Mouse (Mus musculus) forebrain, embryonic 16.5 days (tissue): ENCODE data around the gene Gm17581. TPM values are rescaled to one million over a fixed set of nuclear protein-coding genes. Genes with fewer than 3 reads are reported as not detected.

Experiments
- ATAC-seq: fragments of 200-750 bp; cut with Nextera tagmentation; 2 replicates; pipeline ENCODE4 v1.8.0; 2017; ENCODE audit warnings: mild to moderate bottlenecking, moderate library complexity
- H3K27ac ChIP-seq: fragments of 300-500 bp; sonication (generic); 2 replicates; pipeline ENCODE4 v1.5.1; 2014; ENCODE audit warnings: low read length, control low read depth
- H3K27me3 ChIP-seq: fragments of 300-500 bp; sonication (generic); replicated peaks from 2 replicates; pipeline ENCODE4 v1.6.1; 2014; ENCODE audit warnings: low read length; ENCODE audit not compliant: control insufficient read depth, insufficient read depth
- H3K36me3 ChIP-seq: fragments of 300-500 bp; sonication (generic); 2 replicates; pipeline ENCODE4 v1.6.1; 2014; ENCODE audit not compliant: control insufficient read depth, insufficient read depth
- H3K4me1 ChIP-seq: fragments of 300-500 bp; sonication (generic); replicated peaks from 2 replicates; pipeline ENCODE4 v1.6.1; 2014; ENCODE audit warnings: low read length; ENCODE audit not compliant: control insufficient read depth, insufficient read depth
- H3K4me2 ChIP-seq: fragments of 300-500 bp; sonication (generic); 2 replicates; pipeline ENCODE4 v1.6.1; 2014; ENCODE audit warnings: mild to moderate bottlenecking, low read length, control low read depth
- H3K4me3 ChIP-seq: fragments of 300-500 bp; sonication (generic); replicated peaks from 2 replicates; pipeline ENCODE4 v1.5.1; 2014; ENCODE audit warnings: mild to moderate bottlenecking, low read length, control low read depth
- H3K9ac ChIP-seq: fragments of 300-500 bp; sonication (generic); replicated peaks from 2 replicates; pipeline ENCODE4 v1.6.1; 2014; ENCODE audit warnings: low read depth, low read length, control low read depth
- H3K9me3 ChIP-seq: fragments of 300-500 bp; sonication (generic); 2 replicates; pipeline ENCODE4 v1.6.1; 2016; ENCODE audit warnings: low read length; ENCODE audit not compliant: control insufficient read depth
- WGBS: fragments of 180-500 bp; shearing (Covaris S2); extraction: QIAGEN DNeasy Blood & Tissue Kit; methylation state at CpG from one replicate; pipeline ENCODE4 v1.1.7; 2014; 5-methylcytosine and 5-hydroxymethylcytosine counted together
- polyA plus RNA-seq: library from polyadenylated mRNA; unstranded; fragments of >200 nt; fragmentation: Nextera tagmentation; extraction: Ambion mirVana; gene quantifications from 2 replicates; pipeline ENCODE4 v1.2.1, GENCODE M21; 2015

Gene Gm17581
- polyA plus RNA-seq, 1 experiment from 2014 or later, result not detected

GRCm38 (mm10) chr2:155743351-155743750 lies 7.7 kb upstream of the Gm17581 start:
- Histone ChIP-seq H3K4me1 (peaks cover 4% of the 10 kb centered on the region; the same call in 1 of the 2 replicates), H3K9me3 (no peaks in the 10 kb centered on the region), H3K27ac (no peak overlapping the region), H3K27me3 (no peaks in the 10 kb centered on the region), H3K9ac (no peak overlapping the region), H3K4me3 (no peak overlapping the region), H3K36me3 (no peaks in the 10 kb centered on the region), H3K4me2 (no peak overlapping the region)
- no peak for ATAC-seq
- WGBS, result 91% methylated on average over 9 of the region's 9 CpGs

- Histone ChIP-seq H3K4me1 (peaks cover 4% of the 10 kb centered on the region; the same call in 1 of the 2 replicates), H3K27me3 (no peaks in the 10 kb centered on the region), H3K27ac (no peak overlapping the region), H3K4me3 (no peak overlapping the region), H3K9me3 (no peaks in the 10 kb centered on the region), H3K4me2 (no peak overlapping the region), H3K9ac (no peak overlapping the region), H3K36me3 (no peaks in the 10 kb centered on the region)
- 67% methylated on average over 12 of the region's 12 CpGs for WGBS
- no peak for ATAC-seq
These were observed 7.3 kb upstream of the Gm17581 start for GRCm38 (mm10) chr2:155742931-155743337.

GRCm38 (mm10) chr2:155742211-155742610 lies 6.5 kb upstream of the Gm17581 start:
- Histone ChIP-seq H3K9me3 (no peaks in the 10 kb centered on the region), H3K27me3 (no peaks in the 10 kb centered on the region), H3K4me2 (no peak overlapping the region), H3K4me3 (no peak overlapping the region), H3K4me1 (peaks cover 4% of the 10 kb centered on the region; the same call in 1 of the 2 replicates), H3K9ac (no peak overlapping the region), H3K27ac (no peak overlapping the region), H3K36me3 (no peaks in the 10 kb centered on the region)
- 87% methylated on average over 11 of the region's 11 CpGs for WGBS
- ATAC-seq, result no peak

- H3K4me2 ChIP-seq, result no peak overlapping the region
- no peaks in the 10 kb centered on the region for H3K9me3 ChIP-seq
- no peak overlapping the region for H3K9ac ChIP-seq
- peaks cover 2% of the 10 kb centered on the region; the same call in 1 of the 2 replicates for H3K27me3 ChIP-seq
- no peak for ATAC-seq
- WGBS, result 75% methylated on average over 9 of the region's 9 CpGs
- no peak overlapping the region for H3K27ac ChIP-seq
- no peak overlapping the region for H3K4me3 ChIP-seq
- no peaks in the 10 kb centered on the region for H3K36me3 ChIP-seq
- H3K4me1 ChIP-seq, result peaks cover under 1% of the 10 kb centered on the region; the same call in 1 of the 2 replicates
These were observed 2.1 kb upstream of the Gm17581 start for GRCm38 (mm10) chr2:155737803-155738202.

- no peak overlapping the region for H3K9ac ChIP-seq
- H3K27ac ChIP-seq, result no peak overlapping the region
- H3K4me1 ChIP-seq, result no peaks in the 10 kb centered on the region
- no peak for ATAC-seq
- H3K4me3 ChIP-seq, result no peak overlapping the region
- no peaks in the 10 kb centered on the region for H3K9me3 ChIP-seq
- peaks cover 2% of the 10 kb centered on the region; the same call in 1 of the 2 replicates for H3K27me3 ChIP-seq
- WGBS, result 81% methylated on average over 6 of the region's 6 CpGs
- no peak overlapping the region for H3K4me2 ChIP-seq
- H3K36me3 ChIP-seq, result no peaks in the 10 kb centered on the region
These were observed 1.3 kb upstream of the Gm17581 start for GRCm38 (mm10) chr2:155736936-155737335.

- no peaks in the 10 kb centered on the region for H3K4me1 ChIP-seq
- no peak overlapping the region for H3K4me3 ChIP-seq
- WGBS, result 85% methylated on average over 5 of the region's 5 CpGs
- no peak overlapping the region for H3K27ac ChIP-seq
- peaks cover 2% of the 10 kb centered on the region; the same call in 1 of the 2 replicates for H3K27me3 ChIP-seq
- no peak overlapping the region for H3K9ac ChIP-seq
- no peaks in the 10 kb centered on the region for H3K36me3 ChIP-seq
- no peak overlapping the region for H3K4me2 ChIP-seq
- no peak for ATAC-seq
- no peaks in the 10 kb centered on the region for H3K9me3 ChIP-seq
These were observed 586 bp downstream of the Gm17581 start for GRCm38 (mm10) chr2:155735080-155735479.

GRCm38 (mm10) chr2:155729158-155729645 lies 6.5 kb downstream of the Gm17581 start, which contains the start of gene Edem2:
Edem2 (minus strand) TSS chr2:155729475.
- peak; percentile 98 for ATAC-seq
- peaks cover 15% of the 10 kb centered on the region for H3K4me1 ChIP-seq
- peak within 1 kb of the TSS; percentile 95 for H3K4me3 ChIP-seq
- peak within 1 kb of the TSS; percentile 98 for H3K4me2 ChIP-seq
- under 1% methylated on average over 33 of the region's 33 CpGs for WGBS
- H3K9me3 ChIP-seq, result no peaks in the 10 kb centered on the region
- H3K9ac ChIP-seq, result peak within 1 kb of the TSS; percentile 89
- peak within 1 kb of the TSS; percentile 50; the same call in 1 of the 2 replicates for H3K27ac ChIP-seq
- H3K27me3 ChIP-seq, result peaks cover 2% of the 10 kb centered on the region; the same call in 1 of the 2 replicates
- 0 out of 2 replicates have a peak, but pooled peaks cover 3% of the 10 kb centered on the region for H3K36me3 ChIP-seq

GRCm38 (mm10) chr2:155728742-155729141 lies 6.9 kb downstream of the Gm17581 start:
- H3K27me3 ChIP-seq, result peaks cover 2% of the 10 kb centered on the region; the same call in 1 of the 2 replicates
- peaks cover 5% of the 10 kb centered on the region; the same call in 1 of the 2 replicates for H3K36me3 ChIP-seq
- peak overlapping the region; percentile 98 for H3K4me2 ChIP-seq
- H3K9ac ChIP-seq, result peak overlapping the region; percentile 89
- H3K9me3 ChIP-seq, result no peaks in the 10 kb centered on the region
- 4% methylated on average over 15 of the region's 15 CpGs for WGBS
- no peak overlapping the region for H3K27ac ChIP-seq
- H3K4me1 ChIP-seq, result peaks cover 15% of the 10 kb centered on the region
- peak overlapping the region; percentile 95 for H3K4me3 ChIP-seq
- peak; percentile 16; the same call in 1 of the 2 replicates for ATAC-seq

- H3K9me3 ChIP-seq, result no peaks in the 10 kb centered on the region
- H3K4me1 ChIP-seq, result peaks cover 15% of the 10 kb centered on the region
- H3K9ac ChIP-seq, result no peak overlapping the region
- peaks cover 5% of the 10 kb centered on the region; the same call in 1 of the 2 replicates for H3K36me3 ChIP-seq
- H3K4me2 ChIP-seq, result peak overlapping the region; percentile 98; the same call in 1 of the 2 replicates
- no peak overlapping the region for H3K4me3 ChIP-seq
- no peak for ATAC-seq
- H3K27me3 ChIP-seq, result no peaks in the 10 kb centered on the region
- no peak overlapping the region for H3K27ac ChIP-seq
- 77% methylated on average over 7 of the region's 7 CpGs for WGBS
These were observed 7.8 kb downstream of the Gm17581 start for GRCm38 (mm10) chr2:155727764-155728395.
